Mouse (Mus musculus): ENCODE measurements at regions not wholly inside any gene's neighbourhood (a gene's known extent, or its start where the extent isn't known, plus 50 kb on each side); places are given as distances from the start of the nearest gene placed in this dataset.
"Not testable (repeated sequence)": the region's sequence is repeated elsewhere in the genome, so short reads cannot be mapped to it uniquely, and the experiment has no call there.

GRCm38 (mm10) chr8:113916649-113917048 lies 68.1 kb upstream of the Adamts18 start:
- no peak for DNase-seq (ENCODE audit: low read depth)

DNA sequence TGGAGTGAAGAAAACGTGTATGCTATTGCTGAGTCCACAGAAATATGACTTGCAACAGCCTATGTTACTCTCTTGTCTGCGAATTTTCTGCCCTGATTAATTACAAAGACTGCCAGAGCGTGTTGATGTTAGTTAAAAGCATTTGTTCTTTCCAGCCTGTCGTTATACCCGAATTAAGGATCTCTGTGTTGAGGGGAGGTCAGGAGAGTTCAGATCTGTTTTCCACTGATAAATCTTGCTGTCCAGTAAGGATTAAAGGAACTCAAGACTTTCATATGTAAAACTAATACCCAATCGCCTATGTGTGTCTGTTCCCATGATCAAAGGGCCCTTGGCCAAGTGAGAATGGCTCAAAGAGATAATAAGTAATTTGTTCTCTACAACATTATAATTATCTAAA lies 68.7 kb upstream of the Adamts18 start:
- DNase-seq (ENCODE audit: low read depth) = no peak

DNA sequence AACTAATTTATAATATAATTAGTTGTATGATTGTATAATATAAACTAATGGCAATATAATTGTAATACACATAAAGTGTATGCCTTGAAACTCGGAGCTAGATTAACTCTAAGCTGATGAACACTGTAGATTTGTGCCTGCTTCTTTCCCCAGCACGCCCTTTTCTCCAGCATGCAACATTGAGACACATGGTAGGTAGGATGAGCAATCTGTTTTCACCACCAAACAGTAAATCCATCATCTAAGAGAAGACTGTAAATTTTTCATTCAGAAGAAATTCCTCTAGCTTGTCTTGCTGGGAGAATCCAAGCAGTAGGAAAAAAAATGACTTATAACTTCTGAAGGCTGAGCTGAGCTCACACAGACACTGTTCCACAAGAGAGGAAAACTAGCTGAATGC lies 71.8 kb upstream of the Adamts18 start:
- DNase-seq (ENCODE audit: low read depth) = no peak

- DNase-seq (ENCODE audit: low read depth) = no peak
Observed at GRCm38 (mm10) chr8:113923381-113923780, 74.8 kb upstream of the Adamts18 start.

GRCm38 (mm10) chr8:113953721-113954120 lies 105.2 kb upstream of the Adamts18 start:
- no peak for DNase-seq (ENCODE audit: low read depth)

DNA sequence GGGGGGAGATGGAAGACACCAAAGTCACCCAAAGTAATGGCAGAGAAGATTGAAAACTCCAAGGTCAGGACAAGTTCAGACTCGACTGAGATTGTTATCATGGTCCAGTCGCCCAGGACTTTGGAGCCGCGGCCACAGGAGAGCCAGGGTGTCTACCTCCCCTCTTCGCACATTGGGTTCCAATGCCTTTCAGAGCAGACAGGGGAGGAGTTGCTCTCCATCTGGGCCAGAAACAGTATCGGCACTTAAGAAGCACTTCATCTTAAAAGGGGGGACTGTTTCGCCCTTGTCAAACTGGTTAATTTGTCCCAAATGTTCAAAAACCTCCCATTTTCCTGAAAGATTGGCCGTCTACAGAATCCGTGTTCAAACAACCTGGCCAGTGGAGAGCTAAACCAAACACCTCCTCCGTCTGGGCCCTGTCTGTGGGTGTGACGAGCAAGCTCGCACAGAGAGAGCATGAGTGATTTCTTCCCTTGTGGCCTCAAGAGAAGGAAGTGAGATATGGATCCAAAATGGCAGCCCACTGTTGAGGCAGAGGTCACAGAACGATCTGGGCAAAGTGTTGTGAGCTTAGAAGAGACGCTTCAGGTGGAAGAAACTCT lies 108.0 kb upstream of the Adamts18 start:
- DNase-seq (ENCODE audit: low read depth) = no peak

GRCm38 (mm10) chr8:113957821-113958220 lies 109.3 kb upstream of the Adamts18 start:
- DNase-seq (ENCODE audit: low read depth) = no peak

DNA sequence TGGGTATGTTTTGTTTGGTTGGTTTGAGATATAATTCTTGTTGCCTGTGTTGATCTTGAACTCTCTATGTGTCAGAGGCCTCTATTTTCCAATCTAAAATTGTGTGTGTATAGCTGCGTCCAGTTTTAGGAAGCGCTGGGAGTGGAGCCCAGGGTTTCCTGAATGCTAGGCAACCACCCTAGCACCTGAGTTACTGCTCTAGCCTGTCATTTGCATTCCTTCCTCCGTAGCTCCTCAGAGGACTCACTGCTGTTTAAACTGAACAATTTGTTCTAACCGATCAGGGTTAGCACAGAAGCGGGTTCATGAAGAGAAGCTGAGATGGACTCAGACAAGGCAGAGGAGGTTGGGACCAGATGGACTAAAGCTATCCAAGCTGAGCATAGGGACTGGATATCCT lies 127.3 kb upstream of the Adamts18 start:
- no peak for DNase-seq (ENCODE audit: low read depth)

DNA sequence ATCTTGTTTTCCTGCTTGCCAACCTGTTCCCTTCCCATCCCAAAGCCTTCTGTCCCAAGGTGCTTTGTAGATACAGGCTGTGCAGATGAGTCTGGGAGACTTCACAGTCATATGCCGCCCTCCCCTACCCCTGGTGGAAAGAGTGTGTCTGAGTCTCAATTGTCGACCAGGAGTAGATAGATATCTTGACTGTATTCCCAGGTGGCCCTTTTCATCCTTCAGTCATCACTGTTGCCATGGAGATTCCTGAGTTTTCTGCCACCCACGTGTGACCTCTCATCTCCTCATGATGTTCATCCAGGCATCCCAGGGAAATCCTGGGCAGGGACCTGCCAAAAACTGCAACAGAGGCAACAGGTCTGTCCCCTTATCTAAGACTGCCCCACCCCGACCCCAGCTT lies 128.1 kb upstream of the Adamts18 start:
- no peak for DNase-seq (ENCODE audit: low read depth)

- no peak for DNase-seq (ENCODE audit: low read depth)
Observed at GRCm38 (mm10) chr8:113977072-113977471, 128.5 kb upstream of the Adamts18 start.

DNA sequence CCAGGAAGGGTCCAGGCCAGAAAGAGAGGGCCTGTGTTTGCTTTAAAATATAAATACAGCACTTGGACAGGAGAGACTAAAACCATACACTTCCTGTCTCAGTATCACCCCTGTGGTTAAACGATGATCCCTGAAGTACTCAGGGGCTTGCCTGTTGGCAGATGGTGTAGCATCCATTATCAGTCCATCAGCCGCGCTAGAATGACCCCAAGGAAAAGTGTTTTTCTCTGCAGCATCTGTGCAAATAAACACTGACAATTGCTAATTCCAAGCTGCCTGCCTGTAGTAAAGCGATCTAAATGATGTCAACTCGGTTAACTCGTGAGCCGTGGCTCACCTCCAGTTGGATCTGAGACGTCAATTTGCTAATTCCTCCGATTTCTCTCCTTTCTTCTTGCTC lies 130.4 kb upstream of the Adamts18 start:
- no peak for DNase-seq (ENCODE audit: low read depth)

GRCm38 (mm10) chr8:113979837-113980236 lies 131.3 kb upstream of the Adamts18 start:
- no peak for DNase-seq (ENCODE audit: low read depth)

DNA sequence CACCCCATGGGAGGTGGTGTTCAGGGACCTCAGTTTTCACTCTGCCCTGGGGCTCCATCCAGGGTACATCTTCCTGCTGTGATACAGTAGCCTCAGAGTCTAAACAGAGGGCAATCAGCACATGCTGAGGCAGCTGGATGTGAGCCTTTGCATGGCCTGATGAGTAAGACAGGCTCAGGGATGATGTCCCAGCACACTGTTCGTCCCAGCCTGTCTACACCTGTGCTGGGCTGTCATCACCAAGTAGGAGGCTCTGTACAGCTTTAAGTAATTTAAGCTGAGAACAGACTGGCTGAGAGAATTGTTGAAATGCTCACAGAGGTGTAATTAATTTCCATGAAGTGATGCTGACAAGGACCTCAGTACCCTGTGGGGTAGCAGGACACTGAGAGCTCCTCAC lies 132.8 kb upstream of the Adamts18 start:
- DNase-seq (ENCODE audit: low read depth) = no peak

DNA sequence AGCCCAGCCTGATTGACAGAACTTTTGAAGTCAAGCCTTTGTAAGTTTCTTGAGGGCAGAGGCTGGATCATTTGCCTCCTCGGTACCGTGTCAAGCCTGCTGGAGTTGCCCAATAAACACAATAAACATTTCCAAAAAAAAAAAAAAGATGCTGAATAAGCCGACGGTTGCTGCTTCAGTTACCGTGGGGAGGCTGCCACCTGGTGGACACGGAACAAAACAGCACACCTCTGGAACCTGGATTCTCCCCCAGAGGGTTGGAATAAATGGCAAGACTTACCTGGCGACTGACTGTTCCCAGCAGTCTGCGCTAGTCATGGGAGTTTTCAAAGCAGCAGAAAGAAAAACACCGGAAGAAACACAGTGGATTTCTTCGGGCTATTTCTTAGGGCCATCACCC lies 136.3 kb upstream of the Adamts18 start:
- DNase-seq (ENCODE audit: low read depth) = peak; percentile 19

DNA sequence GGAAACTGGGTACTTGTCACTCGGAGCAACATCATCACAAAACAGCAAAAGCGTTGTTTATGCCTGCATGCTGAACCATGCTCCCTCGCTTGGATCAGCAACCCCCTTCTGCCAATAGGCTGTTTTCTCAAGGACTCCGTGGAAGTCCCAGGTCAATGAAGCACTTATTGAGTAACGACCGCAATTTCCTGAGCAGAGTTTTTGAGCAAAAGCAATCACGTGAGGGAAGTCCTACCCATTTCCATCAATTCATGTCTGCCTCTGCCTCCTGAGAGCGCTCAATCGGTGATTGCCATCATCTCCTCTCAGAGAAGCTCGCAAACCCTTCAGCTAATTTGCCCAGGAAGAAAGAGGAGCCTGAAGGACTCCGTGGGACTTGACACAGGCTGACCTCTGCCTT lies 136.9 kb upstream of the Adamts18 start:
- no peak for DNase-seq (ENCODE audit: low read depth)

DNA sequence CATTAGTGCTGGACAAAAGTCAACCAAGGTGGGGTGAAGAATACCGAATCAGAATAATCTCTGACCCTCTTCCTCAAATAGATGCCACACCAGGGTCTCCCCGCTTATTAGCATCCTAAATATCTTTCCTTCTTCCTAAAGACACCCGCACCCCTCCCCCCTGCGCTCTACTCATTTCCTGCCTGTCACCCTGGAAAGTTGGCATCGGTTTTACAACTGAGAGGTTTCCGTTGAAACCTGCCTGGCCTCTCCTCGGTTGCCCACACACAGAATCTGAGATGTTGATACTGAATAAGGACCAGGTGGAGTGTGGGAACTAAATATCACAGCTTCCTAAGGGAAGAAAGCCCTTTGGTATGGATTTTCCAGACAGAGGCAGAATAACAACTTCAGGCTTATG lies 137.4 kb upstream of the Adamts18 start:
- no peak for DNase-seq (ENCODE audit: low read depth)

- no peak for DNase-seq (ENCODE audit: low read depth)
Observed at GRCm38 (mm10) chr8:113990718-113991117, 142.2 kb upstream of the Adamts18 start.

GRCm38 (mm10) chr8:113998881-113999280 lies 134.5 kb upstream of the Nudt7 start:
- no peak for DNase-seq (ENCODE audit: low read depth)

DNA sequence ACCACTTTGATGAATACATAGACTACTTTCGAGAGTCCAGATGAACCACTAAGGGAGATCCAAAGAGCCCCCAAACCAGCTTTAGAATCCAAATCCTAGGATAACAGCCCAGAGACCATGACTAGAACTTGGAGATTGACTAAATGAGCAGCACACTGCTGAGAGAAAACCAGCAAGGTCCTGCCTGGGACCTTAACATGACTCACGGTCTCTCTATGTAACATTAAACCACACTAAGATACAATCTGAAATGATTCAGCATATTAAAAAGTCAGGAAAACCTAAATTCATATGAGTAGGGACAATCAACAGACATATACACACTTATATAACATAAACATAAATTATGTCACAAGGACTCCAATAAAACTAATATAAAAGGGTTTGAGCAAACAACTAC lies 131.7 kb upstream of the Nudt7 start:
- no peak for DNase-seq (ENCODE audit: low read depth)

DNA sequence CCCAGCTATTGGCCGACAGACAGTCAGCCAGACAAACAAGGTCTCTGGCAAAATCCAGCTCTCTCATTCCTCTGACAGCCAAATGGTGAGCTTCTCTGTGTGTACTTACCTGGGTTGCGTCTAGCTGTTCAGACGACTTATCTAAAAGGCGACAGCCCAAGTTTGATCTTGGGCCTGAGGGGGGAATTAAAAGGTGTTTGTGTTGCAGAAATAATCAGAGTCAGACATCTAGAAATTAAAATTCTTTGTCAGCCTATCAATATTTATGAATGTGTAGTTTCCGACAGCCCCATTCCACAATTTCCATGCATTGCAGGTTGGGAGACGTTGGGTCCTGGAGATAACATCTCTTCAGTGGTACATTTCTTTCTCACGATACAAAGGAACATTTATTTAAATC lies 128.9 kb upstream of the Nudt7 start:
- DNase-seq (ENCODE audit: low read depth) = no peak

- no peak for DNase-seq (ENCODE audit: low read depth)
Observed at GRCm38 (mm10) chr8:114006587-114006986, 126.8 kb upstream of the Nudt7 start.

DNA sequence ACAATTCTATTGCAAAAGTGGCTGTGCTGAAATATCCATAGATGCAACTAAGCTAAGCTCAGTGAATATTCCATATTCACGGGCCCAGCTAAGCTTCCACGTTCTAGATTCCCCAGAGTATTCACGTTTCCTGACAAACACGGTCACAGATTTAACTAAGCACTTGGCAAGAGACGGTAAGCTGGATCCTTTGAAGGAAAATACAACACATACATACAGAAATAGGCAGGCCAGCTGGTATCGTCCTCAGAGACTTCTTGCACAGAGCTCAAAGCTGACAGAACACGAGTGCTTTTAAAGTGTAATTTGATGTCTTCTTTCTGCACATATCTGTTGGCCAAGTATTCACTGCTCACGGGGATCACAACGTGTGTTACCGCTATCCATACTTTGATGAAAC lies 126.3 kb upstream of the Nudt7 start:
- no peak for DNase-seq (ENCODE audit: low read depth)

DNA sequence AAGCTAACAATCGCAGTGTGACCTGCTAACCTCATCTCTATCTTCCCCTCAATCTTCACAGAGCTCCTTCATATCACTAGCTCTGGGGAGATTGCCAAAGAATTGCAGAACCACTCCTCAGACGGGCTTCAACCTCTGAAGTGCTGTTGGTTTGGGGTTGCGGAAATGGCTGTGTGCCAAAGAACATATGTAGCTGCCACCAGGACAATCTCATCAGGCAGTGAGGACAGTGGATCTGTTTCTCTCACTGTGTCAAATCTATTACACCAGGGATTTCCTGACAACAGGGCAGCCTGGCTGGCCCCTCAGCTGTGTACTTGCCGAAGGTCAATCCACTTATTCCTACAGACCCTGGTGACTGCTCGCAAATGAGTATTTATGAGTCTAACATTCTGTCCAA lies 115.0 kb upstream of the Nudt7 start:
- DNase-seq (ENCODE audit: low read depth) = no peak

- DNase-seq (ENCODE audit: low read depth) = not testable (repeated sequence)
Observed at GRCm38 (mm10) chr8:114030141-114030540, 103.2 kb upstream of the Nudt7 start.

- DNase-seq (ENCODE audit: low read depth) = no peak
Observed at GRCm38 (mm10) chr8:114052426-114052825, 80.9 kb upstream of the Nudt7 start.
